Mouse (Mus musculus): ENCODE data around the gene Fastkd5.
"Not testable (repeated sequence)": the region's sequence is repeated elsewhere in the genome, so short reads cannot be mapped to it uniquely, and the experiment has no call there.

Gene Fastkd5

DNA sequence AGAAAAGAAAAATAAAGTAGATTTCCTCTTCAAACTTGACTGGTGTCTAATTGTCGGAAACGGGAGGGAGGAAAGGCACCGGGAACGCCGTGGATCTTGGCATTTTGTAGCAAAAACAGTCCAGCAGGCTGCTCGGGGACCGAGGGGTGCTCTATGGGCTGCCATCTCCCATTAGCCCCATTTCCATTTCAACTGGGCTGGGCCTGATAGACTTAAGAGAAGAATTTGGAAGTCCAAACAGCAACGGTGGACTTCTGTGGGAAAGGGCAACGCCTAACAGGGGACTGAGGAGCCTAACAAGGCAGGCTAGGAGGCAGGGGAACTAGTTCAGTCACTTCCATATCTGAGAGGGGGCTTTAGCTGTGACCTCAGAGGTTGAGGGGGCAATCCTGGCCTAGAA lies 52.8 kb downstream of the Fastkd5 start:
- DNase-seq (ENCODE audit: low spot score), result no peak

DNA sequence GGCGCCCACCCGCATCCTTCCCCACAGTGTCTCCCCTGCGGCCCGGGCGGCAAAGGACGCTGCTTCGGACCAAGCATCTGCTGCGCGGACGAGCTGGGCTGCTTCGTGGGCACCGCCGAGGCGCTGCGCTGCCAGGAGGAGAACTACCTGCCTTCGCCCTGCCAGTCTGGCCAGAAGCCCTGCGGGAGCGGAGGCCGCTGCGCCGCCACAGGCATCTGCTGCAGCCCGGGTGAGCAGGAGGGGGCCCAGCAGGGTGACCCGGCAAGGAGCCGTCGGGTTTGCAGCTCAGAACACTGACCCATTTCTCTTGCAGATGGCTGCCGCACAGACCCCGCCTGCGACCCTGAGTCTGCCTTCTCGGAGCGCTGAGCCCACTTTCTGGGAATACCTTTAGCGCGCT lies 53.3 kb downstream of the Fastkd5 start:
- not testable (repeated sequence) for DNase-seq (ENCODE audit: low spot score)

DNA sequence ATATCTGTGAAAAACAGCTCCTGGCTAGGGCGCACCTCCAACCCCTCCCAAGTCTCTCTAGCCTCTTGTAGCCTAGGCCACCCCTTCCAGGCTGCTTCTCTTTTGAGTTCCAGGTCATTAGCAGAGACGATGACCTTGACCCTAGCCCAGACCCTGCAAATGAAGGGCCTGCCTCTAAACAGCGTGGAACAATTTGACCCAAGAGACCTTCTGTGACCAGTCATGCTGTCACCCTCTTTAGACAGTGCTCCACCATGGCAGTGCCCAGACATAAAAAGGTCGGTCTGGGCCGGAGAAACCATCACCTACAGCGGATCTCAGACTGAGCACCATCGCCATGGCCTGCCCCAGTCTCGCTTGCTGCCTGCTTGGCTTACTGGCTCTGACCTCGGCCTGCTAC lies 54.0 kb downstream of the Fastkd5 start, which contains the start of gene Oxt:
Gene Oxt (plus strand): TSS at position 301 of the 400 bp plus-strand sequence.
- DNase-seq (ENCODE audit: low spot score), result no peak

DNA sequence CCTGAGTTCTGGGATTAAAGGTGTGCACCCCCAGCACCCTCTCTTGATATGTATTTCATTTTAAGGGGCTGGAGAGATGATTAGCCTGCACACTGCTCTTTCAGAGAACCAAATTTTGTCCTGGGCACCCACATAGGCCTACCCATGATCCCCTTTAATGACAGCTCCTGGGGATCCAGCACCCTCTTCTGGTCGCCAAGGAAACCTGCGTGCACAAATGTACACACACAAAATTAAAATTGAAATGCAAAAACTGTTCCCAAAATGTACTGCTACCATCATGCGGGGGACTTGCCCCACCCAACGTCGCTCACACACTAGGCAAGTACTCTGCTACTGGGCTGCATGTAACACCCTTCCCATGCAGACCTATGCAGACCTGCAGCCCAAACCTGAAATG lies 54.9 kb downstream of the Fastkd5 start:
- DNase-seq (ENCODE audit: low spot score), result no peak

DNA sequence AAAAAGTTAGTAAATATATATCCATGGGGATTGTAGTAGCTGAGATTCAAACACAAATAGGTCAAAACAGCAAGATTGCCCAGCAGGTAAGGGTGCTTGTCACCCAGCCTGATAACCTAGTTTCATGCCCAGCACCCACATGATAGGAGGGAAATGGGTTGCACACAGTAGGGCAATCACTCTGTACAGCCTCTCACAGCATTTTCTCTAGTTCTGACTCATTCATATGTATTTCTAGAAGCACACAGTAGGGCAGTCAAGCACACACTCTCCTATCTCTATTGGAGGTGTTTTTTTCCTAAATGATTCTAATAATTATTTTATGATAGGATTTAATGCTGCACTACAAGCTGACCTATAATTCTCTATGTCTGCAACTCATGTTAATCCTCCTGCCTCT lies 59.9 kb downstream of the Fastkd5 start:
- DNase-seq (ENCODE audit: low spot score), result no peak

DNA sequence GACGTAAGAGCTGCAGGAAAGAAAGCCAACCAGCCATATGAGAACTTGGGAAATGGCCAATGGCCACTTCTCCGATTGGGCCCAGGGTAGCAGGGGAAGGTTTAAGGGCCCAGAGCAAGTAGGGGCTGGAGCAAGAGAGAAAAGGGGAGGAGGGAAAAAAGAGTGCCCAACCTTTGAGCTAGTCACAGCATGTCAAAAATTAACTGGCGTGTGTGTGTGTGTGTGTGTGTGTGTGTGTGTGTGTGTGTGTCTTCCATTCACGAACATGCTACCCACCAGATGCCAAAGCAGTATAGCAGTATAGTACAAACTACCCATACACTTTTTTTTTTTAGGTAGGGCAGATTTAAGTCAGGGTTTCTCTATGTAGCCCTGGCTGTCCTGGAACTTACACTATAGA lies 60.9 kb downstream of the Fastkd5 start:
- DNase-seq (ENCODE audit: low spot score), result no peak

DNA sequence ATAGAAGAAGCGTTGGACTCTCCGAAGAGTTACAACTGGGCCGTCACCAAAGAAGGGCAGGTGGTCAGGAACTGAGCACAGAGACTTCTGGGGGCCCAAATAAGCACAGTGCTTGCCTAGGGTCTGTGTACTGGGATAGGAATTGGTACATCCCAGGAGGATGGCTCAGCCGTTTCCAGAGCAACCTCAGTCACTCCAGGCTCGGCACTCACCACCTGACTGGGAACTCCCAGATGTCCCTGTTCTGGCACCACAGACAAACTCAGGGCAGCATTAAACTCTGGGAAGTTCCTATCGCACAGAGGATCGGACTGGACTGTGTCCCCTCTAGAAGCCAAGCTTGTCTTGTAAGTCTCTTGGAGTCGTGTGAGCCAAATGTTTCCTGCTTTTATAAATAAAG lies 64.8 kb downstream of the Fastkd5 start:
- no peak for DNase-seq (ENCODE audit: low spot score)

DNA sequence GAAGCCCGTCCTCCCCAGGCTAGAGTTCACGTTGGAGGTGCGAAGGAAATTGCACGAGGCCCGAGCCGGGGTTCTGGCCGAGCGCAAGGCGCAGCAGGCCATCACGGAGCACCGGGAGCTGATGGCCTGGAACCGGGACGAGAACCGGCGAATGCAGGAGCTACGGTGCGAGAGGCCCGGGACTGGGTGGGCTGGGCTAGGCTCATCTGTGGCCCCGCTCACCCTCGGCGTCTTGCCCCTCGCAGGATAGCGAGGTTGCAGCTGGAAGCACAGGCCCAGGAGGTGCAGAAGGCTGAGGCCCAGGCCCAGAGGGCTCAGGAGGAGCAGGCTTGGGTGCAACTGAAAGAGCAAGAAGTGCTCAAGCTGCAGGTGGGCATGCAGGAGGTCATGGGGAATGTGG lies 65.8 kb downstream of the Fastkd5 start:
- no peak for DNase-seq (ENCODE audit: low spot score)
